Mouse (Mus musculus) heart, adult 2 months (tissue): ENCODE measurements at regions not wholly inside any gene's neighbourhood (a gene's known extent, or its start where the extent isn't known, plus 50 kb on each side); places are given as distances from the start of the nearest gene placed in this dataset.
"Not testable (repeated sequence)": the region's sequence is repeated elsewhere in the genome, so short reads cannot be mapped to it uniquely, and the experiment has no call there.

Source experiments
- CTCF ChIP-seq: fragments of 200-600 bp; IDR thresholded peaks from 2 replicates; pipeline ENCODE4 v1.8.1; 2022; ENCODE audit warnings: antibody characterized with exemption, mild to moderate bottlenecking, moderate library complexity
- EP300 ChIP-seq: fragments of 200-500 bp; IDR thresholded peaks from 2 replicates; pipeline ENCODE4 v1.6.1; 2011; ENCODE audit warnings: low read depth, low read length, control low read depth; ENCODE audit not compliant: insufficient read depth
- POLR2A ChIP-seq: fragments of 200-500 bp; IDR thresholded peaks from 2 replicates; pipeline ENCODE4 v1.6.1; 2011; ENCODE audit warnings: mild to moderate bottlenecking, low read depth, low read length, control low read depth; ENCODE audit not compliant: insufficient read depth

GRCm38 (mm10) chr14:71554324-71554723 lies 937.3 kb downstream of the Gm9195 start:
- not testable (repeated sequence) for TF ChIP-seq POLR2A, CTCF, EP300
